Mouse (Mus musculus): ENCODE measurements around the gene T2. TPM values are rescaled to one million over a fixed set of nuclear protein-coding genes. Genes with fewer than 3 reads are reported as not detected.

The T2 gene
- polyA plus RNA-seq, 1 experiment from 2014 or later: 1.0 TPM

- ATAC-seq (ENCODE audit: insufficient number of reproducible peaks, low FRiP score): no peak
- Histone ChIP-seq H3K9me3 (replicated peaks) (no peaks in the 10 kb centered on the region), H3K27me3 (replicated peaks) (peaks cover 17% of the 10 kb centered on the region; the same call in 1 of the 2 replicates), H3K36me3 (no peaks in the 10 kb centered on the region), H3K4me1 (replicated peaks) (0 out of 2 replicates have a peak, but pooled peaks cover 3% of the 10 kb centered on the region), H3K4me2 (no peak overlapping the region), H3K9ac (no peak overlapping the region), H3K27ac (ENCODE audit: poor library complexity, severe bottlenecking) (no peak overlapping the region), H3K4me3 (no peak overlapping the region)
- WGBS: 35% methylated on average over 9 of the region's 9 CpGs
Observed at GRCm38 (mm10) chr17:8447676-8448192, 91.9 kb downstream of the T2 start.

DNA sequence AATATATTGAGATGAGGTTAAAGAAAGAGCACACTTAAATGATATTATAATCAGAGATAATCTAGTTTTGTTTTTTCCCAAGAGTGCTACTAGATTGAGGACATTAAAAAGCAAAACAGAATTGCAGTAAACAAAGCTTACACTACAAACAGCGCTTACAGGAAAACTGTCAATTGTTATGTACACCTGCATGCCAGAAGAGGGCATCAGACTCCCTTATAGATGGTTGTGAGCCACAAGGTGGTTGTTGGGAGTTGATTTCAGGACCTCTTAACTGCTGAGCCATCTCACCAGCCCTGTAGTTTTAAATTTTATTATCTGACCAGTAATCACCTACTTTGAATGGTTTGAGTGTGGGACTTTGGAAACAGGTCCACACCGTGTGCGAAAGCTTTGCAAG lies 92.5 kb downstream of the T2 start:
- Histone ChIP-seq H3K9me3 (replicated peaks) (no peaks in the 10 kb centered on the region), H3K4me2 (no peak overlapping the region), H3K4me3 (no peak overlapping the region), H3K9ac (no peak overlapping the region), H3K27ac (ENCODE audit: poor library complexity, severe bottlenecking) (no peak overlapping the region), H3K4me1 (replicated peaks) (0 out of 2 replicates have a peak, but pooled peaks cover 3% of the 10 kb centered on the region), H3K27me3 (replicated peaks) (peaks cover 11% of the 10 kb centered on the region; the same call in 1 of the 2 replicates), H3K36me3 (no peaks in the 10 kb centered on the region)
- WGBS: 65% methylated on average over 3 of the region's 3 CpGs
- no peak for ATAC-seq (ENCODE audit: insufficient number of reproducible peaks, low FRiP score)

GRCm38 (mm10) chr17:8455196-8455595 lies 99.4 kb downstream of the T2 start:
- no peaks in the 10 kb centered on the region for H3K36me3 ChIP-seq
- H3K27me3 ChIP-seq (replicated peaks): peaks cover 20% of the 10 kb centered on the region
- H3K4me2 ChIP-seq: no peak overlapping the region
- H3K9me3 ChIP-seq (replicated peaks): no peaks in the 10 kb centered on the region
- peaks cover 20% of the 10 kb centered on the region for H3K4me1 ChIP-seq (replicated peaks)
- WGBS: 36% methylated on average over 6 of the region's 6 CpGs
- H3K4me3 ChIP-seq: no peak overlapping the region
- no peak overlapping the region for H3K9ac ChIP-seq
- ATAC-seq (ENCODE audit: insufficient number of reproducible peaks, low FRiP score): no peak
- H3K27ac ChIP-seq (ENCODE audit: poor library complexity, severe bottlenecking): no peak overlapping the region

- Histone ChIP-seq H3K4me1 (replicated peaks) (peaks cover 20% of the 10 kb centered on the region), H3K27me3 (replicated peaks) (peaks cover 23% of the 10 kb centered on the region), H3K27ac (ENCODE audit: poor library complexity, severe bottlenecking) (no peak overlapping the region), H3K9me3 (replicated peaks) (no peaks in the 10 kb centered on the region), H3K4me2 (no peak overlapping the region), H3K9ac (no peak overlapping the region), H3K4me3 (no peak overlapping the region), H3K36me3 (no peaks in the 10 kb centered on the region)
- no peak for ATAC-seq (ENCODE audit: insufficient number of reproducible peaks, low FRiP score)
- 47% methylated on average over 7 of the region's 7 CpGs for WGBS
Observed at GRCm38 (mm10) chr17:8455601-8456000, 99.8 kb downstream of the T2 start.

DNA sequence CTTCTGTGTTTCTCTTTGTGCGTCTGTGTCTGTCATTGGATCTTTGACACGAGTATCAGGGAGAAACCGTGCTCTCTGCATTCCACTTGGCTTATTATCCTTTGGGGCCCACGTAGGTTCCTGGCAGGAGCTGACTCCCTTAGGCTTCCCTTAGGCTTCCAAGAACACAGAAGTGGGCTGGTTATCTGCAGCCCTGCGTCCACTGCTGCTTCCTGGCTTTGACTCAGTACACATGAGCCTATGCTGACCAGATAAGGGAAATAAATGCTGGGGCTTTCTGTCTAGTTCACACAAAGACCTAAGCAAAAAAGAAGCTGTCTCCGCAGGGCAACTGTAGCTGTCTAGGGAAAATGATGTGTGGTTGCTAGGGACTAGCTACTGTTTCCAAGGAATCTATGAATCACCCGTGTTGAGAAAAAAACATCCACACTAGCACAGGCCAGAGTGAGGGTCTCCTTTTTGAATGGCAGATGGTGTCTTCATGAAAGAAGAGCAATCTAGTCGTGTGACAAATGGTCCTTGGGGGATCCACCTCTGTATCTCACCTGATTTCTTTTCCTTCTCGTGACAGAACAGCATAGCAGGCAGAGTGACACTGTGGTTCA lies 101.2 kb downstream of the T2 start:
- no peaks in the 10 kb centered on the region for H3K36me3 ChIP-seq
- 32% methylated on average over 9 of the region's 9 CpGs for WGBS
- no peak overlapping the region for H3K27ac ChIP-seq (ENCODE audit: poor library complexity, severe bottlenecking)
- peaks cover 20% of the 10 kb centered on the region for H3K4me1 ChIP-seq (replicated peaks)
- H3K4me3 ChIP-seq: no peak overlapping the region
- no peaks in the 10 kb centered on the region for H3K9me3 ChIP-seq (replicated peaks)
- H3K4me2 ChIP-seq: peak overlapping the region; percentile 23; the same call in 1 of the 2 replicates
- no peak overlapping the region for H3K9ac ChIP-seq
- peak; percentile 71 for ATAC-seq (ENCODE audit: insufficient number of reproducible peaks, low FRiP score)
- H3K27me3 ChIP-seq (replicated peaks): peaks cover 25% of the 10 kb centered on the region

- H3K27me3 ChIP-seq (replicated peaks): peaks cover 53% of the 10 kb centered on the region
- H3K27ac ChIP-seq (ENCODE audit: poor library complexity, severe bottlenecking): no peak overlapping the region
- WGBS: 5% methylated on average over 4 of the region's 4 CpGs
- peaks cover 6% of the 10 kb centered on the region for H3K4me1 ChIP-seq (replicated peaks)
- no peaks in the 10 kb centered on the region for H3K36me3 ChIP-seq
- ATAC-seq (ENCODE audit: insufficient number of reproducible peaks, low FRiP score): no peak
- H3K4me2 ChIP-seq: no peak overlapping the region
- no peak overlapping the region for H3K4me3 ChIP-seq
- H3K9me3 ChIP-seq (replicated peaks): no peaks in the 10 kb centered on the region
- H3K9ac ChIP-seq: no peak overlapping the region
Observed at GRCm38 (mm10) chr17:8461568-8461967, 105.8 kb downstream of the T2 start.

GRCm38 (mm10) chr17:8463482-8464128 lies 107.8 kb downstream of the T2 start:
- Histone ChIP-seq H3K27me3 (replicated peaks) (peaks cover 71% of the 10 kb centered on the region), H3K4me2 (no peak overlapping the region), H3K9ac (no peak overlapping the region), H3K27ac (ENCODE audit: poor library complexity, severe bottlenecking) (no peak overlapping the region), H3K36me3 (no peaks in the 10 kb centered on the region), H3K4me1 (replicated peaks) (no peaks in the 10 kb centered on the region), H3K9me3 (replicated peaks) (no peaks in the 10 kb centered on the region), H3K4me3 (no peak overlapping the region)
- 22% methylated on average over 9 of the region's 9 CpGs for WGBS
- ATAC-seq (ENCODE audit: insufficient number of reproducible peaks, low FRiP score): no peak

GRCm38 (mm10) chr17:8467771-8468170 lies 112.0 kb downstream of the T2 start:
- no peak for ATAC-seq (ENCODE audit: insufficient number of reproducible peaks, low FRiP score)
- WGBS: 75% methylated on average over 3 of the region's 3 CpGs
- no peak overlapping the region for H3K9ac ChIP-seq
- no peak overlapping the region for H3K4me3 ChIP-seq
- H3K36me3 ChIP-seq: no peaks in the 10 kb centered on the region
- H3K9me3 ChIP-seq (replicated peaks): no peaks in the 10 kb centered on the region
- H3K27me3 ChIP-seq (replicated peaks): peaks cover 72% of the 10 kb centered on the region
- H3K4me1 ChIP-seq (replicated peaks): no peaks in the 10 kb centered on the region
- H3K4me2 ChIP-seq: no peak overlapping the region
- no peak overlapping the region for H3K27ac ChIP-seq (ENCODE audit: poor library complexity, severe bottlenecking)

DNA sequence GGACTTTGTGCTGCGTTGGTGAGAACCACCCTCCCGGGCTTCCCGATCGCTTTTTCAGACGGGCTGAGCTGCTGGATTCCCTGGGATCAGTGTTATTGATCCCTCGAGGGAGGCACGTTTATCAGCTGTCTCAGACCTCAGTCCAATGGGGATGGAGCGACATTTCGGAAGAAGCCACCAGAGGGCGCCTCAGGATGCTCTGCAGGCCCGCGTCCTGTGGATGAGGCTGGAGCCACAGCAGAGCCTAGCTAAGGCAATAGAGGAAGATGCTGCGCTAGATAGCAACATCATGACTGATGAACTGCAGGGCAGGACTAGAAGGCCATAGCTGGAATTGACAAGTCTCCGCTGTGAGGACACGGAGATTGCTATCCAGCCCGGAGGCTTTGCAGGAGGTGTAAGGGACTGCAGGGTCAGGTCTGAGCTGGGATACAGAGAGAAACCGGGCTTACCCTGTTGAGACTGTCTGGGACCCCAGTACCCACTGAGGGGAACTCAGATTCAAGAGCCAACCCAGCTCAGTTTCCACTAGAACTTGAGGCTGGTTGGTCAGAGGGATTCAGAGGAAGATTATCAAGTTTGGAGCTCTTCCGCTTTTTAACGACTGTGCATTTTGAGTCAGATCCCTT lies 113.0 kb downstream of the T2 start:
- Histone ChIP-seq H3K9me3 (replicated peaks) (no peaks in the 10 kb centered on the region), H3K9ac (no peak overlapping the region), H3K27ac (ENCODE audit: poor library complexity, severe bottlenecking) (no peak overlapping the region), H3K36me3 (no peaks in the 10 kb centered on the region), H3K4me2 (no peak overlapping the region), H3K4me3 (no peak overlapping the region), H3K27me3 (replicated peaks) (peaks cover 77% of the 10 kb centered on the region), H3K4me1 (replicated peaks) (no peaks in the 10 kb centered on the region)
- no peak for ATAC-seq (ENCODE audit: insufficient number of reproducible peaks, low FRiP score)
- WGBS: 14% methylated on average over 19 of the region's 19 CpGs
